8 mouse cellular contexts compared by ENCODE assay signal in genomic region chr11:104346931-104347330, GRCm38 (mm10).
DNase-seq lines count a peak whose midpoint lies in the region; ATAC-seq and TF ChIP-seq lines count a peak whose summit lies in the region.

No protein-coding gene starts in this region.

- no peak overlapping the region for H3K4me3 ChIP-seq in hindbrain, postnatal 0 days (ENCODE audit: low read length)
- H3K4me3 ChIP-seq in hindbrain, embryonic 12.5 days, result no peak overlapping the region
- no peak overlapping the region for H3K4me3 ChIP-seq in ES-E14 (ENCODE audit: insufficient read depth in 1 of 2, low read depth in 1 of 2, low read length in 2 of 2, poor library complexity in 1 of 2, severe bottlenecking in 1 of 2)

- no peaks in the 10 kb centered on the region for H3K27me3 ChIP-seq in hindbrain, postnatal 0 days (ENCODE audit: insufficient read depth, low read length)
- H3K27me3 ChIP-seq in hindbrain, embryonic 12.5 days, result no peaks in the 10 kb centered on the region

- TF ChIP-seq CTCF in hindbrain, postnatal 0 days (IDR thresholded peaks at IDR 0.05; ENCODE audit: low read depth), result peak; percentile 65

- H3K4me1 ChIP-seq in hindbrain, postnatal 0 days (ENCODE audit: insufficient read depth, low read length), result no peaks in the 10 kb centered on the region
- H3K4me1 ChIP-seq in hindbrain, embryonic 12.5 days, result no peaks in the 10 kb centered on the region
- H3K4me1 ChIP-seq in ES-E14 (ENCODE audit: control insufficient read depth in 2 of 2, insufficient read depth in 2 of 2, low read length in 2 of 2, poor library complexity in 1 of 2), result no peaks in the 10 kb centered on the region; a peak in 1 of 4 replicates

- H3K9me3 ChIP-seq in hindbrain, postnatal 0 days (ENCODE audit: low read length), result no peaks in the 10 kb centered on the region
- H3K9me3 ChIP-seq in hindbrain, embryonic 12.5 days (replicated peaks), result no peaks in the 10 kb centered on the region
- H3K9me3 ChIP-seq in ES-E14 (ENCODE audit: control insufficient read depth, insufficient read depth, low read depth, low read length), result no peaks in the 10 kb centered on the region

- H3K4me2 ChIP-seq in hindbrain, postnatal 0 days (ENCODE audit: low read depth, low read length), result no peak overlapping the region
- H3K4me2 ChIP-seq in hindbrain, embryonic 12.5 days (replicated peaks), result no peak overlapping the region

- in situ Hi-C loops in ES-E14 (cut with MboI; ENCODE audit: low sequenced_read_pairs in 2 of 2, unreplicated experiment in 2 of 2), result no loop called here

- H3K9ac ChIP-seq in hindbrain, postnatal 0 days (replicated peaks; ENCODE audit: low read length), result no peak overlapping the region
- H3K9ac ChIP-seq in hindbrain, embryonic 12.5 days, result no peak overlapping the region
- no peak overlapping the region for H3K9ac ChIP-seq in ES-E14 (ENCODE audit: insufficient read depth, low read depth, low read length, poor library complexity, severe bottlenecking)

- no peak overlapping the region for H3K27ac ChIP-seq in hindbrain, postnatal 0 days
- no peak overlapping the region for H3K27ac ChIP-seq in hindbrain, embryonic 12.5 days
- H3K27ac ChIP-seq in ES-E14 (ENCODE audit: insufficient read depth, low read depth, low read length, poor library complexity, severe bottlenecking), result no peak overlapping the region

- WGBS in hindbrain, postnatal 0 days, result 48% methylated on average over 3 of the region's 3 CpGs
- 65% methylated on average over 3 of the region's 3 CpGs for WGBS in hindbrain, embryonic 12.5 days

- intact Hi-C loops in left cerebral cortex, postnatal 14 days (cut with DNase I), result loop anchor here (2.0 to 5.0 kb wide), 2 partner anchors 96 to 115 kb away; no protein-coding TSS in a partner anchor

- no peak for ATAC-seq in hindbrain, postnatal 0 days
- ATAC-seq in hindbrain, embryonic 12.5 days (ENCODE audit: low FRiP score), result no peak

- DNase-seq in hindbrain, postnatal 0 days (ENCODE audit: low spot score), result peak; percentile 48
- peak; percentile 26 to 35 for DNase-seq in B cell, adult 2 months
- peak; percentile 39 for DNase-seq in ES-E14 (ENCODE audit: low read depth, low spot score)
- DNase-seq in kidney, postnatal 10 days, result peak; percentile 64
- DNase-seq in spleen, adult 12 weeks (ENCODE audit: low spot score), result no peak
- no peak for DNase-seq in gastrocnemius, adult 18-20 months (ENCODE audit: low spot score)
- no peak for DNase-seq in left cerebral cortex, postnatal 14 days (ENCODE audit: low spot score in 2 of 2)

- H3K36me3 ChIP-seq in hindbrain, postnatal 0 days (ENCODE audit: insufficient read depth, low read length), result peaks cover 47% of the 10 kb centered on the region
- peaks cover 56% of the 10 kb centered on the region for H3K36me3 ChIP-seq in hindbrain, embryonic 12.5 days
- peaks cover 22% of the 10 kb centered on the region for H3K36me3 ChIP-seq in ES-E14 (ENCODE audit: control insufficient read depth, insufficient read depth, low read length, poor library complexity, severe bottlenecking)

TF ChIP-seq in ES-E14, 5 proteins besides CTCF, POLR2A, EP300 and RAD21:
- no peak for TF ChIP-seq MAFK (IDR thresholded peaks at IDR 0.05; ENCODE audit: insufficient read depth, low read depth, low read length)
- no peak for TF ChIP-seq ZC3H11A (IDR thresholded peaks at IDR 0.05; ENCODE audit: borderline replicate concordance, low read depth, low read length)
- TF ChIP-seq HCFC1 (IDR thresholded peaks at IDR 0.05; ENCODE audit: borderline replicate concordance, insufficient read depth, low read length), result no peak
- peak; percentile 94 for TF ChIP-seq ZNF384 (IDR thresholded peaks at IDR 0.05; ENCODE audit: low read depth, low read length)
- no peak for TF ChIP-seq CHD2 (IDR thresholded peaks at IDR 0.05; ENCODE audit: low read depth, low read length)

Comparison
In these comparisons a context has a peak if more than half of its experiments do, and no peak if none do; other contexts are left out.
1. DNase-seq: peak in hindbrain, postnatal 0 days (single experiment), B cell, adult 2 months (2 of 2), ES-E14 (single experiment) and kidney, postnatal 10 days (single experiment); none in spleen, adult 12 weeks (single experiment), gastrocnemius, adult 18-20 months (single experiment) and left cerebral cortex, postnatal 14 days (0 of 2).